Mouse (Mus musculus) thymus, adult 2 months (tissue): ENCODE measurements at regions not wholly inside any gene's neighbourhood (a gene's known extent, or its start where the extent isn't known, plus 50 kb on each side); places are given as distances from the start of the nearest gene placed in this dataset.

Experiments used
- CTCF ChIP-seq: fragments of 200-500 bp; IDR thresholded peaks from 2 replicates; pipeline ENCODE4 v1.5.1; 2012; ENCODE audit warnings: mild to moderate bottlenecking, control low read depth, low read length, moderate library complexity, borderline replicate concordance; ENCODE audit not compliant: control insufficient read depth, poor library complexity, insufficient read depth; ENCODE audit errors: extremely low read depth
- POLR2A ChIP-seq: fragments of 200-500 bp; IDR thresholded peaks from 2 replicates; pipeline ENCODE4 v1.6.1; 2012; ENCODE audit warnings: mild to moderate bottlenecking, low read length, control low read depth, moderate library complexity; ENCODE audit not compliant: control insufficient read depth, poor library complexity, insufficient read depth; ENCODE audit errors: extremely low read depth

DNA sequence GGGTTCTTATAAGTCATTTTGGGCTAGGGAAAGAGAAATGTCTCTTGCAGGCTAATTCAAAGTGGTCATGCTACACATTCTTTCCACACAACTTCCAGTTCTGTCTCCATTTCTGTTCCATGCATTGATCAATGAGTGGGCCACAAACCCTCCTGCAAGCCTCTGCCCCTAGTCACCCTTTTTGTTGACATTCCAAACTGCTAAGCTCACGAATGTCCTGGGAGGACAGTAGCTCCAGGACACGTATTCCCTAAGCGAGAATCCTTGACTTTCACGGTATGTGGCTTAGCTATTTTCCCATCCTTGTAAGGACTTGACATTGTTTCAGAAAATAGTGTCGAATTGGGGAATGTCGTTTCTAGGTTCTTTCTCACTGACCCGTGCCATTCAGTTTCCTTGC, 91.1 kb upstream of the Bmp2 start:
- TF ChIP-seq POLR2A (no peak), CTCF (no peak)
